Mouse (Mus musculus) lung, adult 18-20 months (tissue): ENCODE data around the gene Ugt2a3.
A peak's percentile ranks its signal among the peaks of the same experiment; 100 is the strongest.
"Not testable (repeated sequence)": the region's sequence is repeated elsewhere in the genome, so short reads cannot be mapped to it uniquely, and the experiment has no call there.

Experiments
- DNase-seq, 2 experiments: peaks; one replicate each; pipeline ENCODE4 v3.0.0; 2022; ENCODE audit warnings: mixed read lengths in 2 of 2

Ugt2a3 gene

DNA sequence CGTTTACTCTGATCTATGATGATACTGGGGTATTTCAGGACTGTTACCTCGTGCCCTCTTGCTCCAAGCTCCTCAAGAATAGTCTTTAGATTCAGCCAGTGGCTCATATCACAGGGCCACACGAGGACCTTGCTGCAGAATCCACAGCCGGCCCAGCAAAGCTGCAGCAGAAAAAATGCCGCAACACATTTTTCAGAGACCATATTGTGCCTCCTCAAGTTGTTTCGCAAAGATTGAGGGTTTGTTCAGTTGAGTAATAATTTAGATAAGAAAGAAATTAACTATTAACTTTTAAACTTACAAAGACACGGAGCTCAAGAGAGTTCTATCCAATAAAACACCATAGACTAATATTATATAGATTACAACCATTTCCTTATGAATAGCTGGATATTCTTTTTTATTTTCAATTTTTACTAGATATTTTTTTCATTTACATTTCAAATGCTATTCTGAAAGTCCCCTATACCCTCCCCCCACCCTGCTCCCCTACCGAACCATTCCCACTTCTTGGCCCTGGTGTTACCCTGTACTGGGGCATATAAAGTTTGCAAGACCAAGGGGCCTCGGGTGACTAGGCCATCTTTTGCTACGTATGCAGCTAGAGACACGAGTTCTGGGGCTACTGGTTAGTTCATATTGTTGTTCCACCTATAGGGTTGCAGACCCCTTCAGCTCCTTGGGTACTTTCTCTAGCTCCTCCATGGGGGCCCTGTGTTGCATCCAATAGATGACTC, at the start of gene Ugt2a3:
Gene Ugt2a3 (minus strand): TSS at position 235 of the 737 bp plus-strand sequence.
- peak in 1 of 2 experiments; percentile 1 for DNase-seq

DNA sequence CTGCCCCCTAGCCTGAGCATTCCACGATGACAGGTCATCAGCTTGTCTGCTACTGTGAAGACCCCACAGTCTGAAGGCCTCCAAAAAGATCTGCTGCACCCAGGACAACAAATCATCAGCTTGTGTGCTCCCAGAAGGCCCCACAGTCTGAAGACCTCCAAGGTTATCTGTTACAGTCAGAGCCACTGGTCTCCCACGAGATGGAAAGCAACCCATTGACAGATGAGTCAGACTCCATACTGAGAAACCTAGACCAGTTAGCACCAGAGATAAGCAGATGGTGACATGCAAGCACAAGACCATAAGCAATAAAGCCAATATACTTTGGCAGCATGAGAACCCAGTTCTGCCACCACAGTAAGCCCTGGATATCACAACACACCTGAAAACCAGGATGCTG, 43.2 kb upstream of the Ugt2a3 start:
- DNase-seq: no peak

DNA sequence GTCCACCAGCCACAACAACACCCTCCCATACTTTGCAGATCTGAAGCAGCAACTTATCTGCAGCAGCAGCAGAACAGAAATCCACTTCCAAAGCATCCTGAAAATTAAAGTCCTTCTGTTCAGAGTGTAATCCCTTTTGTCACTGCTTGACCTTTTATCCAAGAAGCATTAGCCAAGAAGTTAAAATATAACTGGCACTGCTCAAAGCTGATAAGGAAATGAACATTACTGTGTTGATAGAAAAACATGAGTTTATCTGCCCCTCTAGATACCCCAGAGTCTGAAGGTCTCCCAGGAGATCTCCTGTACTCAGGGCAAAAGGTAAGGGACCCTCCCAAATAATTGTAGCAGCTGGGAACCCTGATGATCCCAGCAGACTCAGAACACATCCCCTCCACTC, 42.8 kb upstream of the Ugt2a3 start:
- DNase-seq: no peak

DNA sequence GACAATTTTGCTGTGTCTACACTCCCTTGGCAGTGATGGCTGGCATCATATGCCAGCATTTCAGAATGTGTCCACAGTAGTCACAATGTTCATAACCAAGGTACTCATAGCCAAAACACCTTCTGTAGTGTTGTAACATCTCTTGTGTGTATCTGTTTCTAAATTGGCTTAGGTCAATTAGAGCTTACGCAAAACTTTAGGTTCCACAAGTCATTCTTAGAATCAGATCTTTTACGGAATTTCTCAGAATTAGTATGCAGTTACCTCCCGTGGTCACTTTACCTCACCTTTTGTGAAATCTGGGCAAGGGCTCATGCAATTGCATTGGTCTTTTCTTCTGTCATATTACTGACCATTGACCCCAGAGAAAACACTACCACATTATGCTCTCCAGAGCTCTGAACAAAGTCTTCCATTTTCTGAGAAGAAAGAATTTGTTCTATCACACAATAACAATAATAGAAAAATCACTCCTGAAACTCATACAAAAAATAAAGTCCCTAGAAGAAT, 38.9 kb upstream of the Ugt2a3 start:
- DNase-seq: no peak

DNA sequence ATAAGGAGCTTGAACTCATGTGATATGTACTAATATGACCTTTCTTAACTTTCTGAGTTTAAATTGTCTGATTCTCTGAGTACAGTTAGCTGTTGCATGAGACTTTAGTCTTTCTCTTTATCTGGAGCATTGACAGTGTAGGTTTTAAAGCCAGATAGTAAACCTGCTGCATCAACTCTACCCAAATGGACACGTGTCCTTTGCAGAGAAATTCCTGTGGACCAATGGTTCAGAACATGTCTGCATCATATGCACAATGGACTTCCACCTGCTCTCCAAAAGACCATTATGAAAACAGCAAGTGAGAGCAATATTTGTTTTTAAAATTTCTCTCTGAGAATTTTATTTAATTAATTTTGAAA, 36.5 kb upstream of the Ugt2a3 start:
- no peak for DNase-seq

DNA sequence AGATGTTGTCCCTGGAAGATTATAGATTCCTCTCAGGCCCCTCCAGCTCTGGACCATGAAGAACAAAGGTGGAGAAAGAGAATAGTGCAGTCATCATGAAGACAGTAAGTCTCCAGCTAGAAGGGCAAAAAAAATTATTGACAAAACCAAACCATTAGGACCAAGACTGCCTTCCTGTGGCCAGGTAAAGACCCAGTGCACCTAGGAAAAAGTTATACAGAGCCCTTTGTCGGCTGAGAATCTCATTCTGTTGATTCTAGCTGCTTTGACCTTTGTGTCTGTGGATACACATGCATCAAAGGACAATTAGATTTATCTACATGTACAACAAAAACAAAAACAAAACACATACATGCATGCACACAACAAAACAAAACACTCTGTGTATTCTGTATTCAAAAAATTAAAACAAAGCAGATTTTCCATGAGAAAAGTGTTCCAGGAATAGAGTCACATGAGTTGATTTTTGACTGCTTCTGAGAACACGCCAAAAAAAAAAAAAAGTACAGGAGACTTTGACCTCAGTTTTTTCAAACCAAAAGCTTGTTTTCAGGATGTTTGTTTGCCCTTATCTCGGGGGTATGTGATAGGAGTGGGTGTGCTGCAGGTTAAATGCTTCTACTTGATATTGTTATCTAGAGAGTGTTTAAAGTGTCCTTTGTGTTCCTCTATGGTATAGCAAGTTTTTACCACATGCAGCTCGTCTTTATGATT, 36.0 kb upstream of the Ugt2a3 start:
- DNase-seq: not testable (repeated sequence)

DNA sequence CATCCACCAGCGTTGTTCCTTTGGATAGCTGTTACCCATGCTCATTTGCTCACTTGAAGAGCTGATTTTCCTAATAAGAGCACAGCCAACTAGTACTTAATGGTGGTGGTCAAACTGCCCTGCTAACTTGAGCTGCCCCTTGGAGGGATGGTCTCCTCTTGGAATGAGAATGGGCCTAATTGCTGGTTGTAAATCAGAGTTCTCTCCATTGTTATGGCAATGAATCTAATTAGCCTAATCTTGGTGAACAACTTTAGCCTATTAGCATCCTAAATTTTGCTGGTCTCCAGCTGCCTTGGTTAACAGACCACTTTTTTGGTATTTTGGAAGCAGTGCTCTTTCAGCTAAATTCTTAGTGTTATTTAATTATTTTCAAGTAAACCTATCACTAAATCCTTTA, 13.4 kb upstream of the Ugt2a3 start:
- no peak for DNase-seq

DNA sequence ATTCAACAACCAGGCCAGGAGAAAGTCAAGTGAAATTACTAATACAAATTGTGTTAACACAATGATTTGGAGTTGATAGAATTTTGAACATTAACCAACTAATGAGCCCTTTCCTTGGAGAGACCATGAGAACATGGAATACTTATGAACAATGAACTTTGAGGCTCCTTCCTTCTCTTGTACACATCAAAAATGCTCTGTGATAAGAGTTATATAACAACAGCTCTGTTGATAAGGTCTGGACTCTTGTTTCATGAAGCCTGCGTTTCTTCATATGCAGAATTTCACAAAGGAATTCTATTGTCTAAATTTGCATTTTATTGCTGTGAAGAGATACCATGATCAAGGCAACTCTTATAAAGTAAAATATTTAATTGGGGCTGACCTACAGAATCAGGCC, 12.2 kb upstream of the Ugt2a3 start:
- DNase-seq: not testable (repeated sequence)

DNA sequence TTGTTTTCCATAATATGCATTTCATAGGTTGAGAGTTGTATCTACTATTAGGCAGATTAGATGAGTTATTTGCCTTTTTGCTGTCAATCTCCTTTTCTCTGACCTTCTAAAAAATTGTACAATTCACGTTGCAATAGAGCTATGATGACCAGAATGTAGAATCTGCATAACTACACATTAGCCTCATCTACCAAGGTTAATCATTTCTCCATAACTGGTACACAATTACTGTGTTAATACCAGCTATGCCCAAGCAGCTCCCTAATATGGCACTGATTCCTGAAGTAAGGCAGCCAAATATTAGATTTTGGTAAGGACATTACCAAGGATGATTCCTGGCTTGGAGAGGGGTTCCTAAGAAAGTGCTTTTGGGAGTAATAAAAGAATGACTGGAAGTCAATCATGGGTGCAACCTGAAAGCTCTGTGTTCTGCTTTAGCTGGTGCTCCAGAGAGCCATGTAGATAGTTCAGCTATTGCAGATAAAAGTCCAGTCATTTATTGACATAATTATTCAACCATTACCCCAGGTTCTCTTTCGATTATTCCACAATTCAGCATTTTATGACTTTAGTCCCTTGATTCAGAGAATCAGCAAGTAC, 10.6 kb upstream of the Ugt2a3 start:
- DNase-seq: not testable (repeated sequence)

DNA sequence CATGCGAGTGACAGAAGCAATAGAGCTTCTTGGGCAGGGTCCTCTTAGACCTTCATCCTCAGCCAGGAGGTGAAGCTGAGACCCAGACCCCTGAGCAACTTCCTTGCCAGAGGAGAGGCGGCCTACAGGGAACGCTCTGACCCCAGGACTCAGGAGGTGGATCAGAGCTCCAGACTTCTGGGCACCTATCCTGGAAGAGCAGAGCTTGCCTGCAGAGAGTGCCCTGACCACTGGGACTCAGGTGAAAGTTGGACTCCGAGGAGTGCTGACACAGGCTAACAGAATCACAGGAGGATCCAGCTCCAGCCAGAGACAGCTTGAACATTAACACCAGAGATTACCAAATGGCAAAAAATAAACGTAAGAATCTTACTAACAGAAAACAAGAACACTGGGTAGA, 3.5 kb upstream of the Ugt2a3 start:
- no peak for DNase-seq

DNA sequence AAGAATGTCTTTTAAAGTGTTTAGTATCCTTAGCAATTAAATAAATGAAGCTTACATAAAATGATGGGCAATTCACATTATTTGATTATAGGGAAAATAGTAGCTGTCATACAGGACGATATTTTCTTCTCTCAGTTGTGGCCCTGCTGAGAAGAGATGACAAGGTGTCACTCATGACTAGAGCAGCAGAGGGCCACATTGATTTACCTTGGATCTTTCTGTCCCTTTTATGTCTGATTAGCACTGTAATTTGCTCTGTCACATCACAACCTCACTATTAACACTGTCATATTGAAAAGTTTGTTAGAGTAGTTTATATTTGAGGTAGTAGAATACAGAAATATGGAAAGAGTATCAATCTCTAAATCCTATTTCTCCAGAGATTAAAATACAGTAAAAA, 1.8 kb downstream of the Ugt2a3 start:
- DNase-seq: no peak

DNA sequence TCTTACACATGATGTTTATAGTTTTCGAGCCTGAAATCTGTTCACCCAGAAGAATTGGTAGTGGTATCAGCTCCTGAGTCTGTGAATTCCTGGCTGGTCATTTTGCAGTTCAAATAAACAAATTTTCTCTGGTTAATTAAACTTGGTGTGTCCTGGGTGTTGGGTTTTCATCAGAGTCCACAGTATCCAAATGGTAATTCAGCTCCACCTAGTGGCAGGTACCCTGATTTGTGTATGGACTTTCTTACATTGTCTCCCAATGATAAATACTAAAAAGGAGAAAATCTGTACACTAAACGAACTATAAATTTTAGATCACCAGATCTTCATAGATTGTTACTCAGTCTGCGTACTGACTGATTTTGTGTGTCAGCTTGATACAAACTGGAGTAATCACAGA, 3.4 kb downstream of the Ugt2a3 start:
- DNase-seq: no peak

DNA sequence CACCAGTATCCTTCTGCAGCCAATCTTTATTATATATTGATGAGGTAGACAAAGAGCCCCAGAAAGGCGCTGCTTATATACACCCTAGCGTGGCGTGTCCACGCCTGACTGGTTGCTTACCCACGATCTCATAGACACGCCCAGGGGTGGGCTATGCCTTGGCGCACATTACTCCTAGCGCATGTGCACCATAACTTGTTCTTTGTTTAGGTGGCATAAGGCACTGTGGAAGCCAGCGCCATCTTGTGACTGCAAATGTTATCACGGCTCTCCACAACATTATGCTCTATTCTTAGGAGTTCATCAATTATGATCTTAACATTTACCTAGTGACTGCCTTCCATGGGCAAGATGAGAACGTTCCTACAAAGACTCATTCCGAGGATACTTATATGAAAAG, 25.6 kb downstream of the Ugt2a3 start:
- no peak for DNase-seq

DNA sequence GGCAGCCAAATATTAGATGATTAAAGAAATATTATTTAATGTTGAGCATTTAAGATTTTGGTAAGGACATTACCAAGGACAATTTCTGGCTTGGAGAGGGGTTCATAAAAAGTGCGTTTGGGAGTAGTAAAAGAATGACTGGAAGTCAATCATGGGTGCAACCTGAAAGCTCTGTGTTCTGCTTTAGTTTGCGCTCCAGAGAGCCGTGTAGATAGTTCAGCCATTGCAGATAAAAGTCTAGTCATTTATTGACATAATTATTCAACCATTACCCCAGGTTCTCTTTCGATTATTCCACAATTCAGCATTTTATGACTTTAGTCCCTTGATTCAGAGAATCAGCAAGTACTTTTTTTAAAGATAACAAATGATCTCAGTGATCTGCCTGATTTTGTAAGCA, 50.8 kb downstream of the Ugt2a3 start:
- not testable (repeated sequence) for DNase-seq

DNA sequence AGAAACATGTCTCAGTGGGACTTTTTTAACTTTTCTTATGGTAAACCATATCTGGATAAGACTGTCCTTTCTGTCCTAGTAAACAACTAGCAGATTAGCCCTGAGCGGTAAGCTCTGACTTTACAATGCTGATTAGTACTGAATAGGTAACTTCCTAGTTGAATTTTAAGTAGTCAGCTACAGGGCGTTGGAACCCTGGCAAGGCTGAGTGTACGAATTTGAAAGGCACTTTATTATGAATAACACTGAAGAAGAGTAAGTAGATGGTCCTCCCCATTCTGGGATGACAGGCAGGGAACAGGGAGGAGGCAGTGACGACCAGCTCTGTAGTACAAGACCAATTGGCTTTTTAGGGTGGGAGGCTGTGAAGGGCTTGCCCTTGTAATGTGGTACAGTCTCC, 61.0 kb downstream of the Ugt2a3 start:
- not testable (repeated sequence) for DNase-seq

DNA sequence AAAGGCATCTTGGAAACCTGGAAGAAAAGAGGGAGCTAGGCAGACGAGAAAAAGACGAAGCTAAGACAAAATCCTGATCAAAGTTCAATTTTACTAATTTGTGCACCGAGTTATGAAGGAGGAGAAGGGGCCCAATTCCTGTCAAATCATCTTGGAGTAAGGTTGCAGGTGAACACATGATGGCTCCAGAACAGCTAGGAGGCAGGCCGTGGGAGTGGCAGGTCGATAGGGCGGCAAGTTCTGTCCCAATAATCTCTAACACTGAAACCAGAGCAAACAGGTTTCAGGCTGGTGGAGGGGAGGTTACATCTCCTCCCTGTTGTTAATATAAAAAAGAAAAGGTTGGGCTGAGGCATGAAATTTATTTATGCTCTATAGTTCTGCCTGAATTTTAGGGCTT, 61.4 kb downstream of the Ugt2a3 start:
- DNase-seq: no peak
